Mouse (Mus musculus): ENCODE measurements around the gene Arhgef18.

Gene Arhgef18

GRCm38 (mm10) chr8:3464309-3464708 lies 71.5 kb downstream of the Arhgef18 start:
- peak; percentile 70 to 76 for DNase-seq

- peak; percentile 100 for DNase-seq
These were observed 74.4 kb downstream of the Arhgef18 start, which contains the start of gene Pex11g for GRCm38 (mm10) chr8:3467006-3467885. Gene Pex11g (minus strand): TSS chr8:3467680.

- no peak for DNase-seq
These were observed 75.2 kb downstream of the Arhgef18 start for GRCm38 (mm10) chr8:3467886-3468545.

GRCm38 (mm10) chr8:3468838-3469237 lies 76.0 kb downstream of the Arhgef18 start:
- DNase-seq = no peak

- DNase-seq = no peak
These were observed 77.8 kb downstream of the Arhgef18 start, which contains the start of gene Tex45 for GRCm38 (mm10) chr8:3470562-3470961. Gene Tex45 (plus strand): TSS chr8:3470862.

GRCm38 (mm10) chr8:3475715-3476429 lies 83.1 kb downstream of the Arhgef18 start:
- peak in 1 of 2 experiments; percentile 17 for DNase-seq

GRCm38 (mm10) chr8:3480221-3480785 lies 87.5 kb downstream of the Arhgef18 start:
- DNase-seq = peak in 1 of 2 experiments; percentile 17

- DNase-seq = no peak
These were observed 88.8 kb downstream of the Arhgef18 start for GRCm38 (mm10) chr8:3481605-3482004.

GRCm38 (mm10) chr8:3482240-3482740 lies 89.5 kb downstream of the Arhgef18 start:
- no peak for DNase-seq

- DNase-seq = no peak
These were observed 90.7 kb downstream of the Arhgef18 start for GRCm38 (mm10) chr8:3483546-3483945.

- no peak for DNase-seq
These were observed 92.4 kb downstream of the Arhgef18 start for GRCm38 (mm10) chr8:3485192-3485591.

- DNase-seq = peak; percentile 84 to 91
These were observed 100.4 kb downstream of the Arhgef18 start, which contains the start of gene Zfp358 for GRCm38 (mm10) chr8:3492901-3493844. Gene Zfp358 (plus strand): TSS chr8:3493138.

- no peak for DNase-seq
These were observed 101.0 kb downstream of the Arhgef18 start for GRCm38 (mm10) chr8:3493845-3494208.

- DNase-seq = no peak
These were observed 103.0 kb downstream of the Arhgef18 start for GRCm38 (mm10) chr8:3495578-3496427.

- DNase-seq = no peak
These were observed 103.6 kb downstream of the Arhgef18 start for GRCm38 (mm10) chr8:3496428-3496748.

- DNase-seq = no peak
These were observed 105.8 kb downstream of the Arhgef18 start for GRCm38 (mm10) chr8:3498583-3498982.

GRCm38 (mm10) chr8:3499751-3500150 lies 106.9 kb downstream of the Arhgef18 start:
- no peak for DNase-seq

- peak; percentile 98 to 99 for DNase-seq
These were observed 107.7 kb downstream of the Arhgef18 start, which contains the start of gene Mcoln1 for GRCm38 (mm10) chr8:3500235-3501090. Gene Mcoln1 (plus strand): TSS chr8:3500457.

GRCm38 (mm10) chr8:3502217-3502616 lies 109.4 kb downstream of the Arhgef18 start:
- DNase-seq = no peak

Measured in kidney, postnatal 4 days (tissue).